Mouse (Mus musculus): ENCODE results near the gene Txlnb.
"Not testable (repeated sequence)": the region's sequence is repeated elsewhere in the genome, so short reads cannot be mapped to it uniquely, and the experiment has no call there.

Gene Txlnb

DNA sequence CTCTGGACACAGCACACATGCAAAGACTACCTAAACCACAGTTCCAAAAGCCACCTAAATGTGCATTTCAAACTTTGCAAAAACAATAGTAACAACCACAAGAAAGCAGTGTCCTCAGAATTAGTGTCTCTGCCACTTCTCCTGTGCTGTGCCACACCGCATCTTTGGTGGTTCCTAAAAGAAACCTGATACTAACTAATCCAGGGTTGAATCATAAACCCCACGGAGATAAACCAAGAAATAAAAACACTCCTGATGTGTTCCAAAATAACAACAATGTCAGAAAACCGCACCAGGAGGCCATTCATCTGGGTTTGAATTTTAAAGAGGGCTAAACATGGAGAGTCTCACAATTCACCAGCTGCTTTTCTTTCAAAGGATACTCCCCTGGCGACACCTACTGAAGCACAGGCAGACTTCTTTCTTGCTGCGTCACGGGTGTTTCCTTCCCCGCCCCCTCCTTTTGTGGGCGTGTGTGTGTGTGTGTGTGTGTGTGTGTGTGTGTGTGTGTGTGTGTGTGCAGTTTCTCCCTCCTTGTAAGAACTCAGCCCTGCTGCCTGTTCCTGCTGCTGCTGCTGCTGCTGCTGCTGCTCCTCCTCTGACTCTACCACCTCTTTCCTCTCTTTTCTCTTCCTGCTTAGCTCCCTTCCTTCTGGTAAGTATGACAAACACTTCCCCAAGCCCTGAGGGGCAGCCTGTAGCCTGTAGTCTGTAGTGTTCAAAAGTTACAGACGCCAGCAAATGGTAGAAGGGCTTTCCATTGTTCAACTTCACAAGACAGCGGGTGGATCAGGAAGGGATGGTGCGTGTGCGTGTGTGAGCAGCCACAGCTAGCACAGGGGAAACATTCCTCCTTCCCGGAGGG lies at the start of gene Txlnb:
Gene Txlnb, plus strand, starts transcription at position 460 of the 865 bp plus-strand sequence.
- in situ Hi-C loops (cut with MboI; ENCODE audit: low pct_unique_long_range_greater_than_20kb in 1 of 2, low sequenced_read_pairs in 2 of 2, unreplicated experiment in 1 of 2): no loop called here

GRCm38 (mm10) chr10:17752478-17752877 lies 43.5 kb upstream of the Txlnb start:
- in situ Hi-C loops (cut with MboI; ENCODE audit: low pct_unique_long_range_greater_than_20kb in 1 of 2, low sequenced_read_pairs in 2 of 2, unreplicated experiment in 1 of 2): no loop called here

DNA sequence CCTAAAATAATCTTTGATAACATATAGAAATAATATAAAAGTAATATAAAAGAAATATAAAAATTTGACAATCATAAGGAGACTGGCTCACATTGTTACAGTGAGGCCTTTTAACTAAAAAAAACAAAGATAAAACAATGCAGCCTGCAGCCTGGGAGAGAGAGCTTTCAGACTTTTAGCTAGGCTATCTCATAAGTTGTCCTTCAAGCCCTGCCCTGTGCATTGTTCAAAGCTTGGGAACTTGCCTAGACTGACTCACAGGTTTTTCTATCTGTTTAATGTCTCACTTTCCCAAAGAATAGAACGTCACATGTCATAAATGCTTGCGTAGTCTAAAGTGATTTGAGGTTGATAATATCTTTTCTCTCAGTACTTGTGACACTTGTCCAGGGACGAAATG lies 36.3 kb upstream of the Txlnb start:
- in situ Hi-C loops (cut with MboI; ENCODE audit: low pct_unique_long_range_greater_than_20kb in 1 of 2, low sequenced_read_pairs in 2 of 2, unreplicated experiment in 1 of 2): no loop called here

DNA sequence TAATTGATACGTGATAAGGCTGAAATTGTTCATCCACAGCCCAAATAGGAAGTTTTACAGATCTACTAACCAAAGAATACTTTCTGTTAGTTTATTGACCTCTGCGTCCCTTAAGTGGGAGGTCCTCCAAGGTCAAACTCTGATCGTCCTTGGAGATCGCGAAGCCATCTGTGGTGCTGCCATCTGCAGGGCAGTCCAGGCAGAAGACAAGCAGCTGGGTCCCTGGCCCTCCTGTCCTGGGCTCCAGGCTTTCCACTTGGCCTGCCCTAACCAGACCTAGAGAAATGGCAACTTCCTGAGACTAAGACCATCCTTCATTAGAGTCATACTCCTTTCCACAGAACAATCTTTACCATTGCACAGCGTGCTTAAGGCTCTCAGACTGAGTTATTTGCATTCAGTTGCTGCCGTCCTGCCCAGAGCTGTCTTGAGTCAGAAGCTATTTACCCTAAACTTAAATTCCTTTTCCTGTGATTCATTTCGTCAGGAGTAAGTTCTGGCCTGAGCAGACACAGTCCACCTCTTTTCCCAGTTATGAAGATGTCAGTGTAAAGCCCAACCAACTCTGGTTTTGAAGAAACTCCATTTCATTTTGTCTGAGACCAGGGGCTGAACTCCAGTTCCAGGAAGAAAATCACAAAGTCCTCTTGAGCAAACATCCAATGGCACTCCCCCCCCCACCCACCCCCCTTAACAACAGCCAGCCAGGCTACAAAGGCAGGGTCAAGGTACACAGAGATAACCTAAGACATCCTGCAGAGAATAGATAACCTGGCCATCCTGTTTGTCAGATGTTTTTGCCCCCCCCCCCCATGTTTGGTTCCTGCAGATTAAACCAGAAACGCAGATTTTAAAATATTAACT lies 35.0 kb upstream of the Txlnb start:
- in situ Hi-C loops (cut with MboI; ENCODE audit: low pct_unique_long_range_greater_than_20kb in 1 of 2, low sequenced_read_pairs in 2 of 2, unreplicated experiment in 1 of 2): no loop called here

DNA sequence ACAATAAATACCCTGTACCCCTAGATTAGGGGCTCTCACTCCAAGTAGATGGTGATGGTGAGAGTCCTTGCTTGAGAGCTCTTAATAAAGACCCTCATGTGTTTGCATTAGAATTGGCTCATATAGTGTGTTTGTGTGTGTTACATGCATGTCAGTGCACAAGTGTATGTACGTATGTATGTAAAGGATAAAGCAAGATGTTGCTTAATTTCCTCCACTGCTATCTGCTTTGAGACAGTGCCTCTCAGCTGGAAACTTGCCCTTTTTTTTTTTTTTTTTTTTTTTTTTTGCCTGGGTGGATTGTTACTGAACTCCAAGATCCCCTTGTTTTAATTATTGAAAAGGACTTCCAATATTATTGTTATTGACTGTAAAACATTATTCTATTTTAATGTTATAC lies 34.4 kb upstream of the Txlnb start:
- in situ Hi-C loops (cut with MboI; ENCODE audit: low pct_unique_long_range_greater_than_20kb in 1 of 2, low sequenced_read_pairs in 2 of 2, unreplicated experiment in 1 of 2): no loop called here

DNA sequence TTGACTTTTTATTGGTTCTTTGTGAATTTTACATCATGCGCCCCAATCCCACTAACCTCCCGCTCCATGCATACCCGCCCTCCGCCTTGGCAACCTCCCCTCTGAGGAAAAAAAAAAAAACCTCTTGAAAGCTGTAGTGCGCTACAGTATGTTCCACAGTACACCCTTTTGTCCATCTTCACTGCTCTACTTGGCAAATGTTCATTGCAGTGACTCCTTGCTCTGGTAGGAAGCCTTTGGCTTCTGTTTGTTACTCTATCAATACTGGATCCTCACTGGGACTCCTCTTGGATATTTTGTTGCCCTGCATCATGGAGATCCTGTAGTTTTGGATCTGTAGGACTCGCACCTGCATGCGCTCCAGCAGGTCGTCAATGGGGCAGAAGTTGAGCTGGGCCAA lies 33.1 kb upstream of the Txlnb start:
- in situ Hi-C loops (cut with MboI; ENCODE audit: low pct_unique_long_range_greater_than_20kb in 1 of 2, low sequenced_read_pairs in 2 of 2, unreplicated experiment in 1 of 2): no loop called here

DNA sequence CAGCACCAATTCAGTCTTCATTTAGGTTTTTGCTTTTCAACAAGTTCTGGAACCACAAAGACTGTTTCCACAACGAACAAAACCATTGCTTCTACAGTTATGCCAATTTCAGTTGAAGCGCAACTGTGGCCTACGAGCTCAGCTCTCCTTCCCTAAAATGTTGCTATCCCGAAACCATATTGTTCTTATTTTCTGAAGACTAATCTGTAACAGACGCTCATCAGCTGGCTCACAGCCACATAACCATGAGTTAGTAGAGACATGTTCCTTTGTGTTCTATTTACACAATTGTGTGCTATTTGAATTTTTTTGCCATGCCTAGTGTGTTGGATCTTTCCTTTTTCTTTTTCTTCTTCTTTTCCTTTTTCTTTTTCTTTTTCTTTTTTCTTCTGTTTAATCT lies 26.2 kb upstream of the Txlnb start:
- in situ Hi-C loops (cut with MboI; ENCODE audit: low pct_unique_long_range_greater_than_20kb in 1 of 2, low sequenced_read_pairs in 2 of 2, unreplicated experiment in 1 of 2): no loop called here

DNA sequence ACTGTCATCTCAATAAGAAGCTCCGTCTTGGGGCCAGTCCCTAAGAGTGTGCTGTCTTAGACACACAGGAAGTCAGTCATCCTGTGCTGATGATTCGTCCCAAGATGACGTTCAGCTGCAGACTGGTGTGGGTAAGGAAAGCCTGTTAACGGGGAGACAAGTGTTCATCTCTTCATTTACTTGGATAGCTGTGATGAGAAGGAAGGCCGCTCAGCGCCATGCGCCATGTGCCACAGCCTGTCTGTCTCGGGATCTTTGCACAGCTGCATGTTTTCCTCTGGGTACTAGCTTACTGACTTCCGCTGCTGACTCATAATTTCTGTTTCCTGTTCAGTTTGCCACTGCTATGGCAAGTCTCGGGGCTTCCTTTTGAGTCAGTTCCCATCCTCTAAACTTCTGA lies 23.7 kb upstream of the Txlnb start:
- in situ Hi-C loops (cut with MboI; ENCODE audit: low pct_unique_long_range_greater_than_20kb in 1 of 2, low sequenced_read_pairs in 2 of 2, unreplicated experiment in 1 of 2): no loop called here

GRCm38 (mm10) chr10:17774366-17774765 lies 21.7 kb upstream of the Txlnb start:
- in situ Hi-C loops (cut with MboI; ENCODE audit: low pct_unique_long_range_greater_than_20kb in 1 of 2, low sequenced_read_pairs in 2 of 2, unreplicated experiment in 1 of 2): no loop called here

DNA sequence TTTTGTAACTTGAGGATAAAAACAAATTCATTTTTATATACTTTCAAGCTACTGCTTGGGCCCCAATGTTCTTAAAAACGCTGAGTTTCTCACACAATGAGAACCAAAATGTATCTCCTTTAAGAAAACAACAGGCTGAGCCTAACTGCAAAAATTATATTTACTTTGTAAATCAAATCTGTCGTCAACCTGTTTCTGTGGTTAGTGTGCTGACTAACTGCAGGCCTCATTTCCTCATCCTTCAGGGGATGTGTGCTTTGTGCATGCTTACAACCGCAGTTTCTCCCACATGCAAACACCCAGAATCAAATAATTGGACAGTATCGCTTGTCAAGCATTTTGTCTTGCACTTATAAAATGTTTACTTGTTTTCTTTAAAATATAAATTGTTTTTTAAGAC lies 20.9 kb upstream of the Txlnb start:
- in situ Hi-C loops (cut with MboI; ENCODE audit: low pct_unique_long_range_greater_than_20kb in 1 of 2, low sequenced_read_pairs in 2 of 2, unreplicated experiment in 1 of 2): no loop called here

- in situ Hi-C loops (cut with MboI; ENCODE audit: low pct_unique_long_range_greater_than_20kb in 1 of 2, low sequenced_read_pairs in 2 of 2, unreplicated experiment in 1 of 2): not testable (repeated sequence)
Measured at GRCm38 (mm10) chr10:17776684-17777083, 19.3 kb upstream of the Txlnb start.

GRCm38 (mm10) chr10:17786771-17787170 lies 9.3 kb upstream of the Txlnb start:
- in situ Hi-C loops (cut with MboI; ENCODE audit: low pct_unique_long_range_greater_than_20kb in 1 of 2, low sequenced_read_pairs in 2 of 2, unreplicated experiment in 1 of 2): no loop called here

DNA sequence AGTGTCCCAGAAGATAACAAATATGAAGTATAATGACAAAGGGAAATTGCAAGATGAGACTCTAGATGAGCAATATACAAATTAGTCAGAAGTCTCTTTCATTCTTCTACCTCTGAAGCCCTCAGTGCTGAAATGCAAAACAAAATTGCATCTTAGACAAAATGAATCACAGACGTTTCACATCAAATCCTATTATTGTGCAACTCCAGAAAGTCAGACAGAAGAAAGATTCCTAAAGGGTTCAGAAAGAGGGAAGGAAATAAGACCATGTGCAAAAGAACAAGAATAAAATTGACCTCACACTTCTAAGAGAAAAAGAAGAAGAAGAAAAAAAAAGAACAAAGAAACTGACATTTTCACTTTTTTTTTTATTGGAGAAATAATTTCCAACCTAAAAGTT lies 8.1 kb upstream of the Txlnb start:
- in situ Hi-C loops (cut with MboI; ENCODE audit: low pct_unique_long_range_greater_than_20kb in 1 of 2, low sequenced_read_pairs in 2 of 2, unreplicated experiment in 1 of 2): no loop called here

GRCm38 (mm10) chr10:17788347-17788746 lies 7.7 kb upstream of the Txlnb start:
- in situ Hi-C loops (cut with MboI; ENCODE audit: low pct_unique_long_range_greater_than_20kb in 1 of 2, low sequenced_read_pairs in 2 of 2, unreplicated experiment in 1 of 2): no loop called here

DNA sequence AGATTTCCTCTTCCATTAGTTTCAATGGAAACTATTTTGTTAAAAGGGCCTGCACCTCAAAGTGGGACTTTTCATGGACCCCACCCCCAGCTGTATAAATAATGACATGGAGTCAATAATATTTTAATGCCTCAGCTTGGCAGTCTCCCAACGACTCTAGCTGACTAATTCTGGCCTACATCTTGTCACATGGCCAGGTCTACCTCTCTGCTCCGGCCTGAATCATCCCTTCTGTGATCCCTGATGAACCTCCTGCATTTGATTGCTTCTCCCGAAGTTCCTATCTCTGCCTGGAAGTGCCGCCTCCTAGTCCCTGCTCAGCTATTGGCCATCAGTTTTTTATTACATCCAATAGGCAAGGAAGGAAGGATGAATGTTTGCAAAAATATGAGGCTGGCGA lies 2.1 kb upstream of the Txlnb start:
- in situ Hi-C loops (cut with MboI; ENCODE audit: low pct_unique_long_range_greater_than_20kb in 1 of 2, low sequenced_read_pairs in 2 of 2, unreplicated experiment in 1 of 2): no loop called here

DNA sequence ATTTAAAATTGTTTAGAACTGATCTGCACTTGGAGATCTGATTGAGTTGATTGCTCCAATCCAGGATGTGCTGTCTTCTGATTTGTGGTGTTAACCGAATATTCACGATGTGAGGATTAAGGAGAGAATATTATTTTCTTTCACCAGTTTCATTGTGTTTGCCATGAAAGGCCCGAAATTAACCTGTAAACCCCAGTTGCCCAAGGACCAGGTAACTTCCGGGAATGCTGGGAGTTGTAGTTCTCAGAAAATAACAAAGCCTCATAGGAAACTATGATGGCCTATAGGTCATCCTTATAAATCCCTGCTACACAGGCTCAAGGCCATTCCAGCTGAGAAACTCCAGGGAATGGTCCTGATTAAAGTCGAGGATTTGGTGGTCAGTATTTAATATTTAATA lies 1.6 kb upstream of the Txlnb start:
- in situ Hi-C loops (cut with MboI; ENCODE audit: low pct_unique_long_range_greater_than_20kb in 1 of 2, low sequenced_read_pairs in 2 of 2, unreplicated experiment in 1 of 2): no loop called here

DNA sequence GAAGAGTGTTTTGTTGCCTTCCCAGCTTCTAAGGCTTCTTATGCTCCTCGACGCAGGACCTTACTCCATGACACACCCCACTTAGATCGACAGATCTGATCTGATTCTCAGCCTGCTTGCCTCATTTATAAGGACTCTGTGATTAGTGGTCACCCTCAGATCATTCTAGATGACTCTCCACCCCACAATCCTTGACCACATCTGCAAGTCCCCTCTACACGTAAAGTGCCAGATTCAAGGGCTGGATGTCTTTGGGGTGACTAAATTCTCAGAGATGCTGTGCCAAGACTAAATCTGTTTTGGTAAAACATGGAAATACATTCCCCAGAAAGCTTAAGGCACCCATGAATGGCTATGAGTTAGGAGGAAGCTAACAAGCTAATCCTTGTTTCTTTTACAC lies 799 bp upstream of the Txlnb start:
- in situ Hi-C loops (cut with MboI; ENCODE audit: low pct_unique_long_range_greater_than_20kb in 1 of 2, low sequenced_read_pairs in 2 of 2, unreplicated experiment in 1 of 2): no loop called here

- in situ Hi-C loops (cut with MboI; ENCODE audit: low pct_unique_long_range_greater_than_20kb in 1 of 2, low sequenced_read_pairs in 2 of 2, unreplicated experiment in 1 of 2): no loop called here
Measured at GRCm38 (mm10) chr10:17796846-17797631, 1.0 kb downstream of the Txlnb start.

DNA sequence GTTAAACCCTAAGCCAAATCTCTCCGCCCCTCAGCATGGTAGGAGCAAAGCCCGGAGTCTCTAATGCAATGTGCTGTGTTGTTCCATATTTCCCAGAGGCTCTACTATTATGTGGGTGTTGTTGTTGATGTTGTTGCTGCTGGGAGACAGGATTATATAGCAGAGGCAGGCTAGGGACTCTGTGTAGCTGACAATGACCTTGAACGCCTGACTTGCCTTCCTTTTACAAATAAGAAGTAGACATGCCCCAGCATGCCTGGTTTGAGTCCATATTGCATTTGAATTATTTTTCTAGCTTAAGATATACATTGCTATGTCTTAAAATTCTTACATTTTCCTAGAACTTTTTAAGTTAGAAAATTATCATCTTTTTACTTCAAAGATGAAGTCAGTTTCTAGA lies 1.7 kb downstream of the Txlnb start:
- in situ Hi-C loops (cut with MboI; ENCODE audit: low pct_unique_long_range_greater_than_20kb in 1 of 2, low sequenced_read_pairs in 2 of 2, unreplicated experiment in 1 of 2): no loop called here
